Mouse (Mus musculus): ENCODE results near the gene Kalrn.

Gene Kalrn

DNA sequence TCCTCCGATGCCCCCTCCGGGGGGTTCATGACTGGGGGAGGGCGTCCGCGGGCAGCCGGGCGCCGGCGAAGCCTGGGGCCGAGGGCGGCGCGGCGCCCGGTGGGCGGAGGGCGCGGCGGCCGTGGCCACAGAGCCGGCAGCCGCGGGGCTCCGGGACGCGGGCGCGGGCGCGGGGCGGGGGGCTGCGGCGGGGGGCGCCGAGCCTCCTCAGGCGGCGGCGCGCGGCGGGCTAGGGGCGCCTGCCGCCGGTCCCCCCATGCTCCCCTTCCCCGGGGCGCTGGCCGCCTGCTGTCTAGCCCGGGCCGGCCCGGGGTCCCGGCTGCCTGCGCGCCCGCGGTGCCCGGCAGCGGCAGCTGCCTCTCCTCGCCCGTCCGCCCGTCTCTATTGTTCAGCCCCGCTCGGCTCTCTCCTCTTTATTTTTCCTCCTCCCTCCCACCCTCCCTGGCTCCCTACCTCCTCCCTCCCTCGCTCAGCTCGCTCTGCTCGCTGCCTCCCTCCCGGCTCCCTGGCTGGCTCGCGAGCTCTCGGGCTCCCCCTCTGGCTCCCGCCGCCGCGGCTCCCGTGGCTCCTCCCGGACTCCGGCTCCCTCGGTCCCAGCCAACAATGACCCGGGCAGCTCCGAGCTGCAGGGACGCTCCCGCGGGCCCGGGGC lies at the start of gene Kalrn:
TSS of gene Kalrn (minus strand) at position 382 of the 652 bp plus-strand sequence.
- peak; percentile 78 for DNase-seq

DNA sequence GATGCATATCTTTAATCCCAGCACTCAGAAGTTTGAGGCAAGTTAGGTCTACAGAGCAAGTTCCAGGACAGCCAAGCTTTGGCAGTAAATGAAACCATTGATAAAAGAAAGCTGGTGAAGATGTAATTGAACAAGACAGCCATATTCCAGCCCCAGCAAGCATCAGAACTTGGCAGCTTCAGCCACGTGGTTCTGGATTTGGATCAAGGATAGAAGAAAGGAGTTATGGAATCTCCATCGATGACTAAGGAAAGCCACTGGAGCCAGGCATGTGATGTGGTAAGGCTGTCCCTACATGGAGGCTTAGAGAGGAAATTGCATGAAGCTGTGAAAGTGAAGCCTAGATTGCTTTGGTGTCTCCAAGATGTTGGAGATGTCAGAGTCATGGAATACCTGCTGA lies 40.7 kb upstream of the Kalrn start:
- DNase-seq = no peak

DNA sequence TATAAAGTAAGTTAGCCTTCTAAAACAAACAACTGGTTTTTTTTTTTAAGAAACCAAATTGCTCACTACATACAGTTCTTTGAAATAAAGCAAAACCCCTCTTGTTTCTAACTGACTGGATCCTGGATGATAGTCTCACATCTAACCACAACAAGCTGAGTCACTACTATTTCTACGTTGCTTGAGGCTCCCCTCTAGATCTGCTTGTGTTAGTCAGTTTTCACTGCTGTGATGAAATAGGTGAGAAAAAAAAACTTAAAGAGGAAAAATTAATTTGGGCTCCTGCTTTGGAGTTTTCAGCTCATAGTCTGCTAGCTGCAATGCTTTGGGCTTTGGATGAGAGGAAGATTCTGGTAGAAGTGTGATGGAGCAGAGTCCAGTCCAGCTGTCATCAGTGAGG lies 36.8 kb upstream of the Kalrn start:
- DNase-seq = no peak

DNA sequence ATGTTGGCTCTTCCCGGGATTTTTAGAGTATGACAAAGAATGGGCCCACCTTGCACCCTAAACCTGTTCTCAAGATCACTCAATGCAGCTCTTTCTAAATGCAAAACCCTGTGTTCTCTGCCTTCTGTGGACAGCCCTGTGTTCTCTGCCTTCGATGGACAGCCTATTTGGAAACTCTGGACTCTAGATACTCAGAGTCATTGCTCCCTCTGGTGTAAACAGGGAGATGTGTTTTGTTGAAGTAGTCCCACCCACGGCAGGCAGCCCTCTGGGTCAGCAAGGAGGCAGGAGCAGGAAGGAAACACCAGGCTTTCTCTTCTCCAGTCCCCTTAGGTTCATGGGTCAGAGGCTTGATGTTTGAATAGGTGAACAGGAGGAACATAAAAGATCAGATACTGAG lies 32.3 kb upstream of the Kalrn start:
- DNase-seq = peak; percentile 2

DNA sequence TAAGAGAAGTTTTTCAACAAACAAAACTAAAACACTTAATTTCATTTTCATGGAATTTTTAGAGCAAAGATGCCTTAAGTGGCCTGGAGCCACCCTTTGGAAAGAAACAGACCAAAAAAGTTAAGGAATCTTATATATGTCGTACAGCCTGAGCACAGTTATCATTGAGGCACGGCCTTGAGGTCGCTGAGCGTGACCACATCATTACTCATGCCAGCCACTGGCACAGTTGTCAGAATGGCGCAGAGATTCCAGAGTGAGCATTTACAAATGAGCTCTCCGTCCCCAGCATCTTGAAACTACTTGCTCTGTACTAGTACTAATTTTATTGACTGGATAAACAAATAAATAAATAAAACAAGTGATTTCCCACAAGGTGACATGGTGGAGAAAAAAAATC lies 30.5 kb upstream of the Kalrn start:
- no peak for DNase-seq

DNA sequence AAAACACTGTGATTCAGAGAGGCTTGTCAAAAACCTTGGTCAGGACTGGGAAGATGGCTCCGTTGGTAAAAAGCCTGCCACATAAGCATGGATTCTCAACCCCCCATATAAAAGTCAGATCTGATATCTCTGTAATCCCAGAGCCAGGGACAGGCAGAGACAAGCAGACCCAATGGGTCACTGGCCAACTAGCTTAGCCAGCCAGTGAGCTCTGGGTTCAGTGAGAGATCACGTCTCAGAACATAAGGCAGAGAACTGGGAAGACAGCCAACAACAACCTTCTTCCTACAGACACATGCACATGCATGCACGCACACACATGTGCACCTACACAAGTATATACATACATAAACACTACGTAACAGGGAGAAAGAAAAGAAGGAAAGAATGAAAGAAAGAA lies 29.7 kb upstream of the Kalrn start:
- DNase-seq = no peak

DNA sequence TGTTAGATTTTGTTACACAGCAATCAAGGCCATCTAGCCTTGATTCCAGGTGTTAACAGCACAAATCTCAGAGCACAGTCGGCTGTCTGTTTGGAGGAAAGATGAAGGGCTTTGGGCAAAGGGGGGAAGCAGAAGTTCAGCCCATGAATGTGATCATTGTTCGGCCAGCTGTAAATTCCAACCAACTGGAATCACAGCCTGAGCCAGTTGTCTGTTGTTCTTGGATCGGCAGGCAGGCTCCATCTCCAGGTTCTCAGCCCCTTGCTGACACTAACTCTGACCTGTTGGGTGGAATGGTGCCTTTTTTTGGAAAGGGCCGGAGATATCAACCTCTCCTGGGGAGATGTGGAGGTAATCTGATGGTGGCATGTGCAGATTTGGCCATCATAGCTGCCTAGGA lies 28.6 kb upstream of the Kalrn start:
- DNase-seq = no peak

DNA sequence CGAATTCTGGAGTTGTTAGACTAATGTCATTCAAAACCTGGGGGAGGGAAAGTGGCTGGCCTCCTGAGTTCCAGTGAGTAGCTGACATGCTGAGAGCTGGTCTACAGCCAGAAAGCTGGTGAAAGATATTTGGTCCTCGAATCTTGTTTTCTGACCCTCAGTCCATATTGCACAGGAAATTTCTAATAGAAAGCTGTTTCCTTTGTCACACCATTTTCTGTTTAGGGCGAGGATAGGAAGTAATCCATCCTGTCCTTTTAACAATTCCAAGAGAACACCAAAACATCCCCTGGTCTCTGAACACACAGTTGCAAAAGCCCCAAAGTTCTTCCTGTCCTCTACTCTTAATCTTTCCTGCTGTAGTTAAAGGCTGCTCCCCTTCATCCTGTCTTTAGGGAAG lies 22.0 kb upstream of the Kalrn start:
- no peak for DNase-seq

DNA sequence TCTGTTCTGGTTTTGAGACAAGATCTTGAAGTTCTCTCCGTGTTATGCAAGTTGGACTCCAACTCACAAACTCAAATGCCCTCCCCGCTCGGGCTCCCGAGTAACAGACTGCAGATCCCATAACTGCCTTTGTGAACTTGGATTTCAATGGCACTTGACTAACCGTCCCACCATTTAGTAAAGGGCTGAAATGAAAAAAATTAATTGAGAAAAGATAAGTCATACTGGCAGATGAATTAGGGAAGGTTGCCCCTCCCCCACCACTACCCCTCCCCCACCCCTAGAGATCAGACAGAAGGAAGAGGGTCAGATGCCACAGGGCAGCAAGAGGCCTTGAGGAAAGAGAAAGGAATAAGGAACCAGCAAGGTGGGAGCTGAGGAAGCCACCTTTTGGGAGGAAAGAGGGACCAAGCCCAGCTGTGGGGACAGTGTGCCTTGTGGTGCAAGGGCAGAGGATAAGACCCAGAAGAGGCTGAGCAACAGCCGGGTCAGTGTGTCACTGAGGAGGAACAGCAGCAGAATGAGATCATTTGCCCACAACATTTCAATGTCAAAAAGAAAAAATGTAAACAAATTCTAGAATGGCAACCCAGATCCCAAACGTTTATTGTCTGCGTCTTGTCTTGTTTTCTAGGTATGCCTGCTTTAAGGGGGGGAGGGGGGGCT lies 21.4 kb upstream of the Kalrn start:
- DNase-seq = no peak

DNA sequence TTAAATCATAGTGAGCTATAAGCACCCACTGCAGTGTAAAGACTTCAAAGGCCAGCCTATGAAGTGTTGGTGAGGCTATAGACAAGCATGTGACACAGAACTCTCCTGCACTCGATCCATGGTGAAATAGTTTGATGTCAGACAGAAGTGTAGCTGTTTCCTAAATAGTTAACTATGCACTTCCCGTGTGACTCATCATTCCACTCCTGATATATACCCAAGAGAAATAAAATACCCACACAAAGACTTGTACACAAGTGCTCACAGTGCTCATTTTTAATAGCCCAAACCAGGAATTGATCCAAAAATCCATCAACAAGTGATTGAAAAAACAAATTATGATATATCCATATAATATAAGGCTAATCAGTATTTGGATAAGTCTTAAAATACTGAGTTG lies 19.4 kb upstream of the Kalrn start:
- no peak for DNase-seq

DNA sequence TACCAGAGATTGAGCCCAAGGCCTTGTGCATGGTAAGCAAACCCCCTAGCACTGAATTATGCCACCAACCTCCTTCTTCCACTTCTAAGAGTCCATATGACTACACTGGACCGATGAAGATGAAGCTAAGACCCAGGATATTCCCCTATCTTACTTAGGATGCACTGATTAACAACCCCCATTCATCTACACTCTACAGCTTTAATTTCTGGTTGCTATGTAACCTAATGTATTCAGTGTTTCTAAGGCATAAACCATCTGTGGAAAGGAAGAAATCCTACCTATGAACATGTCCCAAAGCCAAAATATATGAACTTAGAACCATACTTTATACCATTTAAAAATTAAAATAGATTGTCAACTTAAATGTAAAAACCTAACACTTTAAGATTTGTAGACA lies 18.6 kb upstream of the Kalrn start:
- no peak for DNase-seq

DNA sequence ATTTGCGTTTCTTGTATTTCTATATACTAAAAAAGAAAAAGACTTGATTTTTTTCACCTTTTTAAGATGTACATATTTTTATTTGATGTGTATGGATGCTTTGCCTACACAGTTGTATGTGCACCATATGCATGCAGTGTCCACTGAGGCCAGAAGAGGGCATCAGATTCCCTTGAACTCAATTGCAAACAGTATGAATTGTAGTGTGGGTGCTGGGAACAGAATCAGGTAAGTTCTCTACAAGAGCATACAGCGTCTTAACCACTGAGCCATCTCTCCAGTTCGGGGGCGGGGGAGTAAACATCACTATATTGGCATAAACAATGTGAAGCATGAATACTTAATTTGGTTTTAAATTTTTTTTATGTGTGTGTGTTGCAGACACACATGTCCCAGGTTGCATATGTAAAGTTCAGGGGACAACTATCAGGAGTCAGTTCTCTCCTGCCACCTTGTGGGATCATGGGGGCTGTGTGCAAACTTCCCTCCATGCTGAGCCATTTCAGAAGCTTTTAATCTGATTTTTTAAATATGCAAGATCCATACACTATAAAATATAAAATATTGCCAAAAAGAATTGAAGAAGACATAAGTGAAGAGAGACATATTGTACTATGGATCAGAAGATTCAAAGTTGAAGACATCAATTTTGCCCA lies 6.5 kb upstream of the Kalrn start:
- no peak for DNase-seq

DNA sequence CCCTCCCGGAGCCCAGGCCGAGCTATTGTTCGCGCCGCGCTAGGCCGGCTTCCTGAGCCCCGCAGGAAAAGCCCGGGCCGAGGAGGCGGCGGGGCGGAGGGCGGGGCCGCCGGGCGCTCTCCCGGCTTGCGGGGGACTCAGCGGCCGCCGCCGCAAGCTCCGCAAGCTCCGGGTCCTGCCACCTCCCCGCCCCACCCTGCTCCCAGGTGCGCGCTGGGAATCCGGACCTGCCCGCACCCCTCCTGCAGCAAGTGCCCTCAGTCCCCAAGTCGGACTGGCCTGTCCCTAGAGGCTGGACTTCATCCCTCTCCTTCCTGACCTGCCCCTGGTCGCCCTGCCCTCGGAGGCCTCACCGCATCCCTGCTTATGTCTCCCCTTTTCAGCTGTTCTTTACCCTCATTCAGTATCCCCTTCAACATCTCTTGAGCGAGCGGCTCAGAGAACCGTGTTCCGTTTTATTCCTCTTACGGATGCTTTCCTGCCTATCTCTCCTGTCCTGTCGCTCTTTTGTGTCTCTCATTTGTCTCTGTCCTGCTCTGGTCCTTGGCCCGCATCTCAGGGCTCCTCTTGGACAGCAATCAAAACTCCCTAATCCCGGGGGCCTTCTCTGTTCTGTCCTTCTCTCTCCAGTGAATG lies 642 bp upstream of the Kalrn start:
- DNase-seq = peak; percentile 22

DNA sequence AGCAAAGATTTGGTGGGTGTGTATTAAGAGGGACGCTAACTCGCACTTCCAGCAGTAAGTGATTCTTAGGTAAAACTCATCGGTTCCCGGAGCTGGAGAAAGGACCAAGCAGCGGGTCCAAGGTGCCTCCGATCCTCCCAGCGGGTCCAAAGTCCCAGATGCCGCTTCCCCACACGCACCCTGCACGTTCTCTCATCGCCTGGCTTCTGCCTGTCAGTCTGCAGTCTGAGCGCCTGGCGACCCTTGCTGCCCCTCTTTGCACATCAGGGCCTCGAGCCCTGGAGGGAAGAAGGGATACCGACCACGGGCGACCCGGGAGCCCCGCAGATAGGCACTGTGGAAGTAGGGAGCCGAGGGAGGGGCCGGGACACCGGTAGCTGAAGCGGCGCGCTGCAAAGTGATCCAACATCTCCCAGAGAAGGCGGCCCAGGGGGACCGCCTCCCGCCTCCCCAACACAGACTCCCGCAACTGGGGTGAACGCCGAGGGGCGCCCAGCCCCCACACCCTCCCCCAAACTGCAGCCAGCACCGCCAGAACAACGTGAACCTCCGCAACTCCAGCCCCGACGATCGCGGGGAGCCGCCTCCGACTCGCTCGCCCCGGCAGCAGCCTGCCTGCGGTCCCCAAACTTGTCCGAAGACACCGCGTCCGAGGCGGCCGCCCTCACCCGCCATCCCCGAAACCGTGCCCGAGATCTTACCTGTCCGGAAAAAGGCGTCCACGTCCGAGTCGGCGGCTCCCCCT lies 754 bp downstream of the Kalrn start:
- DNase-seq = peak; percentile 15

DNA sequence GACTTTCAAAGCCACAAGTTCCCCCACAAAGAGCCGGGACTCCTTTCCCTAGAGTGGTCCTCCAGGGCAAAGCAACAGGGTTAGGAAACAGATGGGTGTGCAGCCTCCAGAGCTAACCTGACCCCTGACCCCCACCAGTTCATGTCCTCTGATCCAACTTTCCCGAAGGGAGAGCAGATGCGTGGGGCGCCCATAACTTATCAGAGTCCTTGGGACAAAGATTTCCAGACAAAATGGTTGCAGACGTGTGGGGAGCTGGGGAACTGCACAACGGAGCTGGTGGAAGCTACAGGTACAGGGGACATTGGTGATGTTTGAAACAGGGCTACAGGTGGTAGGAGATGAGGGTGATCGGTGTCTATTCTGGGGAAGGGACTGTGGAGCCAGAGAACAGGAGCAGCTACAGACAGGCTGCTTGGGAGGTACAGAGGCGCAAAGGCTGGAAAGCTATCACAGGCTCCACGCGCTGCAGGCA lies 1.4 kb downstream of the Kalrn start:
- peak; percentile 10 for DNase-seq

DNA sequence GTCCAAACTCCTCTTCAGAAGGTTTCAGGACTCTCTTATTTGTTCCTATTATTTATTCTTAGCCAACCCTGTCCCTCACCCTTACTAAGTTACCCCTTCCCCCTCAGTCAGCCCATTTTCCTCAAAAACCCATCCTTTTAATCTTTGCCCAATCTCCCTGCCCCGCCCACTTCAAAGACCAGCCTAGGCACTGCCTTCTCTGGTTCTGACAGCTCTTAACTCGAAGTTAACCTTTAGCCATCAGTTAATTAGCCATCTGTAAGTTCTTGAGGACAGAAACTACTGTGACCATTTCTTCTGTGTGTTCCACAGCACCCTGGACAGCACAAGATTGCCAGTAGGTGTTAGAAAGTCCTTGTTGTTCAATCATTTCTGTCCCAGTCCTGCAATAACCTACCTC lies 3.4 kb downstream of the Kalrn start:
- no peak for DNase-seq

DNA sequence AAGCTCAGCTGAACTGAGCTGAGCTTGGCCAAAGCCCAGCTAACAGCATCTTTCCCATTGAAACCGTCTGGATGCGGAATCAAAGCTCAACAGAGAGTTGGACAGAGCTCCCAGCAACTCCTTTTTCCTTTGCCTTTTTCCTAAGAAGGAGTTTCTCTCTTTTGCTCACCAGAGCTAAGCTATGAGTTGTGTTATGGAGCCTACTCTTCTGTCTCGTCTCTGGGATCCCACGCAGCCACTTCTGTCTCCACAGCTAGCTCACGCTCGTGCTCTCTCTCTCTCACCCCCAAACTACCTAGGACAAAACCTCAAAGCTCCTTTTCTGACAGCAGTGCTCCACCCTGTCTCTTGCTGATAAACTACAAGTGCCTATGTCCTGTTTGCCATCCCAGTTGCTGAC lies 4.5 kb downstream of the Kalrn start:
- DNase-seq = no peak

DNA sequence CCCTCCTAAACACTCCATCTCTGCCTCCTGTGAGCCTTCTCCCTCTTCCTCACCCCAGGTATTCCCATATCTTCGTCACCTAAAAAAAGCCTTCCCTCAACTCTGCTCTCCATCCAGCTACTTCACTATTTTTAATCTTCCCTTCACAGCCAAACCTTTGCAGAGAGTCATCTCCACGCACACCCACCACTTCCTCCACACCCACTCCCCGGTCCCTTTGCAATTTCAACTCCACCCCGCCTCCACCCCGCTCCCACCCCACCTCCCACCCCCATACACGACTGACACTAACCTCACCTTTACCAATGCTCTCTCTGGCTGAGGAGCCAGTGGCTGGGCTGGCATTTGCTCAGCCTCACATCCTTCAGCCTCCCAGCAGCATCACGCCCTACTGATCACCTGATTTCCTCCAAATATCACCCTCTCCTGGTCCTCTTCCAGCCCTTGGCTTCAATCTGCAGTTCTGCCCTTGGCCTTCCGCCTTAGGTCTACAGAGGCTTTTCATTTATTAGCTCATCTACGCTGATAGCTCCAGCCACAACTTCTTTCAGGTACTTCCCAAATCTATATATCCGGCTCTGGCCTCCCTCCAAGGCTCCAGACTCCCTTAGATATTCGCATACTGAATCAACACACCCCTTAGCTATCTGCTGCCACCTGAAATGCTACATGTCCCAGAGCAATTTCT lies 9.6 kb downstream of the Kalrn start:
- DNase-seq = no peak

DNA sequence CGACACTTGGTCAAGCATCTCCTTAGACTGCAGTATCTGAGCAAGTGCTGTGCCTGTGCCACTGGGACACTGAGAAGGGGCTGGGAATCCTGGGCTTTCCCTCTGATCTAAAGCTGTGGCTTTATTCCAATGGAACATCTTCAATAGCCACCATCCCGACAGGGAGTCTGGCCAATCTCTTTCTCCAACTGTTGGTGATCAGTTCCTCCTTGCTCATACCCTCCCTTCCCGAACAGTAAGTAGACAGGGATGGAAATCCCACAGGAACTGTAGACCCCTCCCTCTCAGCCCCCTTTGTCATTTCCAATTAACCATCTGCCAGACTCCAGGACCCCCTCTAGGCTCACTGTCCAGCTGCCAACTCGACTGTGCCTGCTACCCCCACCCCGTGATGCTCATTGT lies 11.6 kb downstream of the Kalrn start:
- no peak for DNase-seq

DNA sequence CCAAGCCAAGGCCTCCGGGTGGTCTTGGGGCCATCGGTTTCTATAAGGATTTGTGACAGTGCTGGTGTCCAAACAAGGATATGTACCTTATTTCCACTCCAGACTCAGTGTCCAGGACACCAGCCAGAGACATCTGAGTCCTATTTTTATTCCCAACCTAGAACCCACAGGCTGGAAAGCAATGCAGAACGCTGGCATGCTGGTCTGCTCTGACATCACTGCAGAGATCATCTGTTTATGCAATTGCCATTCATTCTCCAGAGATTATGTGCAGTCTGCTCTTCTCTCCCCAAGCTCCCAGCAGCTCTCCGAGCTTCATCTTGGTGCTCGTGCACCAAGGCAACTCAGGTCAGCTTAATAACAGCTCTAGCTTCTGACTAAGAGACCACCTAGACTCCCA lies 12.5 kb downstream of the Kalrn start:
- peak; percentile 11 for DNase-seq

DNA sequence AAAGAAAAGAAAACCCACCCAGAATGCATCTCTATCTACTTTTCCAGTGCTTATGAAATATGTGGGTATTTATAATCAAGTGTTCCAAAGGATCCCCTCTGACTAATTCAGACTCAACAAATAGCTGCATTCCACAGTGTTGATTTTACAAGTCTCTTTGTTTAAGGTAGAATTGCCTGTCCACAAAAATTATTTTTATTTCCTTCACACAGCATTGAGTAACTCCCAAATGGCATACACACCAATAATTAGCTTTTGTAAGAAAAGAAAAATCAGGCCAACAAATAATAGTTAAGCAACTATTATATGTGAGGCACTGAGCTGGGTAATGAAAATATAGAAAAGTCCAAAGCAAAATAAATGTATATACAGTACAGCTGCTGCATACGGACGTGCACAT lies 12.9 kb downstream of the Kalrn start:
- no peak for DNase-seq

DNA sequence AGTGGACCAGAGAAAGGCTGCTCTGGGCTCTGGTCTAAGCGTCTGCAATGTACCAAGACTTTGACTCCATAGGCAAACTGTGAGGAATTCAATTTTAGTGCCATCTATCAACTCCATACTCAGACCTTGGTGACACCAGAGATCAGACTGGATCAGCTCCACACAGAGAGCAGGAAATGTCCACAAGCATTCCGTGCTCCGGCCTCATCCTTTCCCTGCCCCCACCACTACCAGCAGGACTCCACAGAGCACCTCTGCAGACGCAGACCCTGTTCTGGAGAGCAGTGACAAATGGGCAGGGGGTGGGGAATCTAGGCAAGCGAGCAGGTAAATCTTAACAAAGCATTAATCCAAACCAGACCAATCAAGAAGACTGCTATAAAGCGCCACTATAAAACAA lies 15.4 kb downstream of the Kalrn start:
- no peak for DNase-seq

DNA sequence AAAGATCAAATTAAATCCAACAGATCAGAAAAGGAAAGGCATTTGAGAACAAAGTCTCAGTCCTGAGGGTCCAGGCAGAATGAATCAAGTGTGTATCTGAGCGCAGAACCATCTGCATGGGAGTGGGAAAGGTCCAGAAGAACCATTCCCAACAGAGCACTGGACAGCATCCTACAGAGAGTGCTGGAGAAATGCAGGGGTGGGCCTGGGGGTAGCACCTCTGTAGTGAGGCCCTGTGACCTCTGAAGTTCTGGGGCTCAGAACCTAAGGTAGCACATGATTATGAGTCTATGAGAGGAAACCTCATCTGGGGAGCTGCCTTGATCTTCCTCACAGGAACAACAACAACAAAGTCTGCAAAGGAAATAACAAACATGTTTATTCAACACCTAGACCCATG lies 20.6 kb downstream of the Kalrn start:
- no peak for DNase-seq

Measured in cerebellum, adult 11-12 months (tissue).